Mouse (Mus musculus): ENCODE results near the gene Ticrr. TPM values are rescaled to one million over a fixed set of nuclear protein-coding genes. Genes with fewer than 3 reads are reported as not detected.
A peak's percentile ranks its signal among the peaks of the same experiment; 100 is the strongest.

Ticrr gene
- polyA plus RNA-seq, 1 experiment, result 1.1 TPM

DNA sequence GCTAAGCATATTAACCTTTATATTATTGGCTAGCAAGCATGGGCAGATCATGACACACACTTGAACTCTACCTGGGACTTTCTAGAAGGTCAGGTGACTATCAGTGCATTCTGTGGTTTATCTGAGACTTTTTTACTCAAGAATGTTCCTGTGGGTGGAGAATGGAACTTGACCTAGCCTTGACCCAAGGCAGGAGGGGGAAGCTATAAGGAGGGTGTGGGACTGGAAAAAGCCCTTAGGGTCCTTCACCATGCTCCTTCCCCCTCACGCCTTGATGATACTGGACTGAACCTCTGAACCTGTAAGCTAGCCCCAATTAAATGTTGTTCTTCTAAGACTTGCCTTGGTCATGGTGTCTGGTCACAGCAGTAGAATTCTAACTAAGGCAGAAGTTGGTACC, 5.8 kb upstream of the Ticrr start:
- Histone ChIP-seq H3K27ac (ENCODE audit: insufficient read depth, low read depth, low read length) (no peak overlapping the region), H3K36me3 (ENCODE audit: control insufficient read depth, insufficient read depth, low read length) (no peaks in the 10 kb centered on the region), H3K4me3 (ENCODE audit: low read depth, low read length) (no peak overlapping the region), H3K27me3 (ENCODE audit: control insufficient read depth, insufficient read depth, low read length) (no peaks in the 10 kb centered on the region), H3K4me1 (ENCODE audit: control insufficient read depth, insufficient read depth, insufficient read length, low read length) (no peaks in the 10 kb centered on the region)
- TF ChIP-seq POLR2A (IDR thresholded peaks at IDR 0.05; ENCODE audit: low read depth, low read length) (no peak), CTCF (IDR thresholded peaks at IDR 0.05; ENCODE audit: extremely low read depth, insufficient read length, insufficient replicate concordance, low read depth, low read length) (no peak)
- 84% methylated on average over 1 of the region's 1 CpGs for WGBS

GRCm38 (mm10) chr7:79654586-79654985, 5.4 kb upstream of the Ticrr start:
- H3K4me1 ChIP-seq (ENCODE audit: control insufficient read depth, insufficient read depth, insufficient read length, low read length), result no peaks in the 10 kb centered on the region; the same call in 1 of the 2 replicates
- no peak for TF ChIP-seq POLR2A (IDR thresholded peaks at IDR 0.05; ENCODE audit: low read depth, low read length)
- no peak for TF ChIP-seq CTCF (IDR thresholded peaks at IDR 0.05; ENCODE audit: extremely low read depth, insufficient read length, insufficient replicate concordance, low read depth, low read length)
- no peak overlapping the region for H3K27ac ChIP-seq (ENCODE audit: insufficient read depth, low read depth, low read length)
- 56% methylated on average over 1 of the region's 1 CpGs for WGBS
- H3K4me3 ChIP-seq (ENCODE audit: low read depth, low read length), result no peak overlapping the region
- H3K36me3 ChIP-seq (ENCODE audit: control insufficient read depth, insufficient read depth, low read length), result no peaks in the 10 kb centered on the region
- H3K27me3 ChIP-seq (ENCODE audit: control insufficient read depth, insufficient read depth, low read length), result no peaks in the 10 kb centered on the region

GRCm38 (mm10) chr7:79660291-79661150, 525 bp downstream of the Ticrr start:
- no peak overlapping the region for H3K27ac ChIP-seq (ENCODE audit: insufficient read depth, low read depth, low read length)
- WGBS, result under 1% methylated on average over 73 of the region's 73 CpGs
- TF ChIP-seq POLR2A (IDR thresholded peaks at IDR 0.05; ENCODE audit: low read depth, low read length), result no peak
- H3K27me3 ChIP-seq (ENCODE audit: control insufficient read depth, insufficient read depth, low read length), result no peaks in the 10 kb centered on the region
- H3K36me3 ChIP-seq (ENCODE audit: control insufficient read depth, insufficient read depth, low read length), result peaks cover under 1% of the 10 kb centered on the region; the same call in 1 of the 2 replicates
- H3K4me1 ChIP-seq (ENCODE audit: control insufficient read depth, insufficient read depth, insufficient read length, low read length), result peaks cover 5% of the 10 kb centered on the region
- H3K4me3 ChIP-seq (ENCODE audit: low read depth, low read length), result peak overlapping the region; percentile 87

GRCm38 (mm10) chr7:79661253-79661890, 1.4 kb downstream of the Ticrr start:
- peaks cover 5% of the 10 kb centered on the region for H3K4me1 ChIP-seq (ENCODE audit: control insufficient read depth, insufficient read depth, insufficient read length, low read length)
- no peaks in the 10 kb centered on the region for H3K27me3 ChIP-seq (ENCODE audit: control insufficient read depth, insufficient read depth, low read length)
- TF ChIP-seq CTCF (IDR thresholded peaks at IDR 0.05; ENCODE audit: extremely low read depth, insufficient read length, insufficient replicate concordance, low read depth, low read length) (no peak), POLR2A (IDR thresholded peaks at IDR 0.05; ENCODE audit: low read depth, low read length) (no peak)
- peaks cover 2% of the 10 kb centered on the region; the same call in 1 of the 2 replicates for H3K36me3 ChIP-seq (ENCODE audit: control insufficient read depth, insufficient read depth, low read length)
- WGBS, result 2% methylated on average over 5 of the region's 5 CpGs
- no peak overlapping the region for H3K27ac ChIP-seq (ENCODE audit: insufficient read depth, low read depth, low read length)
- peak overlapping the region; percentile 87 for H3K4me3 ChIP-seq (ENCODE audit: low read depth, low read length)

DNA sequence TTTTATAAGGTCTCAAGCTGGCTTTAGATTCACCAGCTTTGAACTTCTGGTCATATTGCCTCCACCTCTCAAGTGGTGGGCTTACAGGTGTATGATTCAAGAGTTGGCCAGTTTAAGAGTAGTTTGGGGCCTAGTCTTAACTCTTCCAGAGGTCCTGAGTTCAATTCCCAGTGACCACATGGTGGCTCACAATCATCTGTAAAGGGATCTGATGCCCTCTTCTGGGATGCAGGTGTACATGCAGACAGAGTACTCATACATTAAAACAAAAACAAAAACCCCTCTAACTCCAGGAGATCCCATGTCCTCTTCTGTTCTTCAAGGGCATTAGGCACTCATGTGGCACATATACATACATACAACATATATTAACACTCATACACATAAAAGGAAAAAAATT, 6.7 kb downstream of the Ticrr start:
- H3K36me3 ChIP-seq (ENCODE audit: control insufficient read depth, insufficient read depth, low read length), result peaks cover 16% of the 10 kb centered on the region
- H3K4me3 ChIP-seq (ENCODE audit: low read depth, low read length), result no peak overlapping the region
- TF ChIP-seq POLR2A (IDR thresholded peaks at IDR 0.05; ENCODE audit: low read depth, low read length) (no peak), CTCF (IDR thresholded peaks at IDR 0.05; ENCODE audit: extremely low read depth, insufficient read length, insufficient replicate concordance, low read depth, low read length) (no peak)
- peaks cover 3% of the 10 kb centered on the region; the same call in 1 of the 2 replicates for H3K4me1 ChIP-seq (ENCODE audit: control insufficient read depth, insufficient read depth, insufficient read length, low read length)
- no peaks in the 10 kb centered on the region for H3K27me3 ChIP-seq (ENCODE audit: control insufficient read depth, insufficient read depth, low read length)
- H3K27ac ChIP-seq (ENCODE audit: insufficient read depth, low read depth, low read length), result no peak overlapping the region

GRCm38 (mm10) chr7:79670900-79671604, 11.1 kb downstream of the Ticrr start:
- Histone ChIP-seq H3K27ac (ENCODE audit: insufficient read depth, low read depth, low read length) (no peak overlapping the region), H3K4me3 (ENCODE audit: low read depth, low read length) (no peak overlapping the region), H3K4me1 (ENCODE audit: control insufficient read depth, insufficient read depth, insufficient read length, low read length) (no peaks in the 10 kb centered on the region), H3K27me3 (ENCODE audit: control insufficient read depth, insufficient read depth, low read length) (no peaks in the 10 kb centered on the region), H3K36me3 (ENCODE audit: control insufficient read depth, insufficient read depth, low read length) (peaks cover 21% of the 10 kb centered on the region)
- TF ChIP-seq POLR2A (IDR thresholded peaks at IDR 0.05; ENCODE audit: low read depth, low read length) (no peak), CTCF (IDR thresholded peaks at IDR 0.05; ENCODE audit: extremely low read depth, insufficient read length, insufficient replicate concordance, low read depth, low read length) (no peak)
- WGBS, result 87% methylated on average over 4 of the region's 4 CpGs

- H3K4me3 ChIP-seq (ENCODE audit: low read depth, low read length), result no peak overlapping the region
- no peaks in the 10 kb centered on the region for H3K4me1 ChIP-seq (ENCODE audit: control insufficient read depth, insufficient read depth, insufficient read length, low read length)
- TF ChIP-seq POLR2A (IDR thresholded peaks at IDR 0.05; ENCODE audit: low read depth, low read length) (no peak), CTCF (IDR thresholded peaks at IDR 0.05; ENCODE audit: extremely low read depth, insufficient read length, insufficient replicate concordance, low read depth, low read length) (no peak)
- H3K27ac ChIP-seq (ENCODE audit: insufficient read depth, low read depth, low read length), result no peak overlapping the region
- peaks cover 19% of the 10 kb centered on the region for H3K36me3 ChIP-seq (ENCODE audit: control insufficient read depth, insufficient read depth, low read length)
- H3K27me3 ChIP-seq (ENCODE audit: control insufficient read depth, insufficient read depth, low read length), result no peaks in the 10 kb centered on the region
These were observed 19.2 kb downstream of the Ticrr start for GRCm38 (mm10) chr7:79679186-79679585.
